Mouse (Mus musculus): ENCODE measurements around the gene Sema3g. TPM values are rescaled to one million over a fixed set of nuclear protein-coding genes. Genes with fewer than 3 reads are reported as not detected.

Sema3g gene
- polyA plus RNA-seq, 1 experiment = 3.1 TPM

- H3K27ac ChIP-seq (ENCODE audit: insufficient read depth, low read length) = no peak overlapping the region
- H3K4me3 ChIP-seq (ENCODE audit: insufficient read depth, low read length) = no peak overlapping the region
- no peaks in the 10 kb centered on the region for H3K4me1 ChIP-seq (ENCODE audit: control insufficient read depth, insufficient read depth, low read length)
- TF ChIP-seq CTCF (IDR thresholded peaks at IDR 0.05; ENCODE audit: extremely low read depth, insufficient read depth, low read length) = no peak
- TF ChIP-seq POLR2A (IDR thresholded peaks at IDR 0.05; ENCODE audit: extremely low read depth, insufficient read depth, low read length) = no peak
These were observed 40.9 kb downstream of the Sema3g start for GRCm38 (mm10) chr14:31258476-31259050.

DNA sequence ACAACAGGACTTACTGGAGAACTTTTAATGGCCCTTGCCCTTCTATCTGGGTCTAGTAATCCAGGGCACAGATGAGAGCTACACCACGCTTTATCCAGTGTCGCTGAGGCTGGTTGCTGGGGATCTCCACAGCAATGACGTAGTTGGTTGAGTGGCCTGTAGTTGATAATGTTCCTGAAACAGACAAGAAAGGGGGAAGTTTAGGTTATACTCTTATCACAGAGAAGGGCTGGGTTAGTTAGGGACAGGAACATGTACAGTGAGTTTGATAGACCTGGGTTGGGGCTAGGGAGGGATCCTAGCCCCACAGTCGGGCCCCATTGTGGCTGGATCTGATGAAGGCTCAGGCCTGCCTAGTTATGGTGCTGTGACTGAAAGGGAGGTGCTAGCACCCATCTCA lies 42.7 kb downstream of the Sema3g start:
- no peak for TF ChIP-seq POLR2A (IDR thresholded peaks at IDR 0.05; ENCODE audit: extremely low read depth, insufficient read depth, low read length)
- TF ChIP-seq CTCF (IDR thresholded peaks at IDR 0.05; ENCODE audit: extremely low read depth, insufficient read depth, low read length) = no peak
- H3K4me1 ChIP-seq (ENCODE audit: control insufficient read depth, insufficient read depth, low read length) = no peaks in the 10 kb centered on the region
- H3K4me3 ChIP-seq (ENCODE audit: insufficient read depth, low read length) = no peak overlapping the region
- no peak overlapping the region for H3K27ac ChIP-seq (ENCODE audit: insufficient read depth, low read length)

- no peaks in the 10 kb centered on the region for H3K4me1 ChIP-seq (ENCODE audit: control insufficient read depth, insufficient read depth, low read length)
- no peak overlapping the region for H3K27ac ChIP-seq (ENCODE audit: insufficient read depth, low read length)
- no peak for TF ChIP-seq CTCF (IDR thresholded peaks at IDR 0.05; ENCODE audit: extremely low read depth, insufficient read depth, low read length)
- no peak for TF ChIP-seq POLR2A (IDR thresholded peaks at IDR 0.05; ENCODE audit: extremely low read depth, insufficient read depth, low read length)
- H3K4me3 ChIP-seq (ENCODE audit: insufficient read depth, low read length) = no peak overlapping the region
These were observed 43.3 kb downstream of the Sema3g start for GRCm38 (mm10) chr14:31260932-31261331.

DNA sequence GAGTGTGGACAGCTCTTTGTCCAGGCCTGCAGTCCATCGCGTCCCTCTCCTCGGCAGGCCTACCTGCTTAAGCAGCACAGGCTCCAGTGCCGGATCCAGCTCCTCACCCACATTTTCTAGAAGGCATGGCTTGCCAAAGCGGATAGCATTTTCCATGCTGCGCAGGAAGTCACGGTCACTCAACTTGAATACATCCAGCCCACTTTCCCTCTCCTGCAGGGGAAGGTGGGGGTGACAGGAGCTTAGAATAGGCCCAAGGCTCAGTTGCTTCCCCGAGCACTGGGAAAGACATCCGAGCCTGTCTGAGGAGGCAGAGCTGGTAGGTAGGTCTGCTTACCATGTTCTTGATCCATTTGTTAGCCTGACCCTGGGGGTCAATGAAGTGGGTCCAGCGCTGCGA lies 50.0 kb downstream of the Sema3g start:
- no peak overlapping the region for H3K4me3 ChIP-seq (ENCODE audit: insufficient read depth, low read length)
- peaks cover 11% of the 10 kb centered on the region for H3K4me1 ChIP-seq (ENCODE audit: control insufficient read depth, insufficient read depth, low read length)
- H3K27ac ChIP-seq (ENCODE audit: insufficient read depth, low read length) = peak overlapping the region; percentile 75
- peak; percentile 33; the same call in 1 of the 2 replicates for TF ChIP-seq POLR2A (IDR thresholded peaks at IDR 0.05; ENCODE audit: extremely low read depth, insufficient read depth, low read length)
- no peak for TF ChIP-seq CTCF (IDR thresholded peaks at IDR 0.05; ENCODE audit: extremely low read depth, insufficient read depth, low read length)

DNA sequence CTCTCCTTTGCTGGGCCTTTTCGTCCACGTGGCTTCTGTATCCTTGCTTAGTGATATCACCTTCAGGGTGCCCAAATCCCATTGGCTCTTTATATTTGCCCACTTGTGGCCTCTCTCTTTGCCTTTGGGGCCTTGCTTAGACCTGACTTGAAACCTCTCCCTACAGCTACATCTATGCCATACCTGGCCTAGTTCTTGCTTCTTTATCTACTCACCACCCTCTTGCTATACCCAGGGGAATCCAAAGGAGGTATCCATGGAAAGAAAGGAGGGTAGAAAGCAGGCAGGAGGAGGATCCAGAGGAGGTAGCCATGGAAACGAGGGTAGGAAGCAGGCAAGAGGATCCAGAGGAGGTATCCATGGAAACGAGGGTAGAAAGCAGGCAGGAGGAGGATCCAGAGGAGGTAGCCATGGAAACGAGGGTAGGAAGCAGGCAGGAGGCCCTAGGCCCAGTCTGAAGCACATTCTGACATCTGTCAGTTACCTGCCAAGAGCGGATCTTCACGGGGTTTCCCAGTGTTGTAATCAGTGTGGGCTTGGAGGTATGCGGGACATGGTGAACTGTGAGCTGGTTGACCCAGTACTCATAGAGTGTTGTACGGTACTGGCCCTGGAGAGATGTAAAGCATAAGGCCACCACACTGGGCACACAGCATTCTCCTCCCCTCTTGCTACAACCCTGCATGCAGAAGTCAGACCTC lies 50.8 kb downstream of the Sema3g start:
- Histone ChIP-seq H3K4me3 (ENCODE audit: insufficient read depth, low read length) (peak overlapping the region; percentile 9), H3K4me1 (ENCODE audit: control insufficient read depth, insufficient read depth, low read length) (peaks cover 11% of the 10 kb centered on the region), H3K27ac (ENCODE audit: insufficient read depth, low read length) (peak overlapping the region; percentile 93)
- TF ChIP-seq CTCF (IDR thresholded peaks at IDR 0.05; ENCODE audit: extremely low read depth, insufficient read depth, low read length) = no peak
- peak; percentile 78 for TF ChIP-seq POLR2A (IDR thresholded peaks at IDR 0.05; ENCODE audit: extremely low read depth, insufficient read depth, low read length)

- TF ChIP-seq POLR2A (IDR thresholded peaks at IDR 0.05; ENCODE audit: extremely low read depth, insufficient read depth, low read length) (no peak), CTCF (IDR thresholded peaks at IDR 0.05; ENCODE audit: extremely low read depth, insufficient read depth, low read length) (no peak)
- Histone ChIP-seq H3K4me1 (ENCODE audit: control insufficient read depth, insufficient read depth, low read length) (peaks cover 11% of the 10 kb centered on the region), H3K27ac (ENCODE audit: insufficient read depth, low read length) (peak overlapping the region; percentile 93), H3K4me3 (ENCODE audit: insufficient read depth, low read length) (peak overlapping the region; percentile 9)
These were observed 51.9 kb downstream of the Sema3g start for GRCm38 (mm10) chr14:31269456-31270100.

- H3K4me3 ChIP-seq (ENCODE audit: insufficient read depth, low read length) = no peak overlapping the region
- TF ChIP-seq POLR2A (IDR thresholded peaks at IDR 0.05; ENCODE audit: extremely low read depth, insufficient read depth, low read length) (no peak), CTCF (IDR thresholded peaks at IDR 0.05; ENCODE audit: extremely low read depth, insufficient read depth, low read length) (no peak)
- H3K4me1 ChIP-seq (ENCODE audit: control insufficient read depth, insufficient read depth, low read length) = peaks cover 11% of the 10 kb centered on the region
- H3K27ac ChIP-seq (ENCODE audit: insufficient read depth, low read length) = no peak overlapping the region
These were observed 53.5 kb downstream of the Sema3g start for GRCm38 (mm10) chr14:31271121-31271520.

- peaks cover 11% of the 10 kb centered on the region for H3K4me1 ChIP-seq (ENCODE audit: control insufficient read depth, insufficient read depth, low read length)
- TF ChIP-seq POLR2A (IDR thresholded peaks at IDR 0.05; ENCODE audit: extremely low read depth, insufficient read depth, low read length) (no peak), CTCF (IDR thresholded peaks at IDR 0.05; ENCODE audit: extremely low read depth, insufficient read depth, low read length) (peak; percentile 86)
- H3K27ac ChIP-seq (ENCODE audit: insufficient read depth, low read length) = no peak overlapping the region
- H3K4me3 ChIP-seq (ENCODE audit: insufficient read depth, low read length) = no peak overlapping the region
These were observed 54.5 kb downstream of the Sema3g start for GRCm38 (mm10) chr14:31272164-31272563.

Other genes starting within 250 kb of the Sema3g start
- 93.9 and 94.9 TPM in 2 replicates for gene Glt8d1, start 216.5 kb upstream of the Sema3g start, polyA plus RNA-seq (2012; rRNA removed)
- 251 and 272 TPM in 2 replicates for gene Spcs1, start 216.2 kb upstream of the Sema3g start, polyA plus RNA-seq (2012; rRNA removed)
- 15.5 and 17.0 TPM in 2 replicates for gene Pbrm1, start 198.7 kb upstream of the Sema3g start, polyA plus RNA-seq (2012; rRNA removed)
- 55.6 and 57.8 TPM in 2 replicates for gene Gnl3, start 198.7 kb upstream of the Sema3g start, polyA plus RNA-seq (2012; rRNA removed)
- 26.7 and 28.4 TPM in 2 replicates for gene Smim4, start 88.9 kb upstream of the Sema3g start, polyA plus RNA-seq (2012; rRNA removed)
- 12.8 and 13.0 TPM in 2 replicates for gene Nt5dc2, start 86.8 kb upstream of the Sema3g start, polyA plus RNA-seq (2012; rRNA removed)
- 17.0 and 17.6 TPM in 2 replicates for gene Stab1, start 49.2 kb upstream of the Sema3g start, polyA plus RNA-seq (2012; rRNA removed)
- gene Tnnc1, start 9.5 kb upstream of the Sema3g start, polyA plus RNA-seq (2012; rRNA removed) = 43.3 and 50.1 TPM in 2 replicates
- 293 TPM in 2 replicates for gene Nisch, start 914 bp upstream of the Sema3g start, polyA plus RNA-seq (2012; rRNA removed)
- gene Phf7, start 33.5 kb downstream of the Sema3g start, polyA plus RNA-seq (2012; rRNA removed) = 5.3 and 7.6 TPM in 2 replicates
- gene Bap1, start 33.6 kb downstream of the Sema3g start, polyA plus RNA-seq (2012; rRNA removed) = 140 and 143 TPM in 2 replicates
- gene Dnah1, start 106.0 kb downstream of the Sema3g start, polyA plus RNA-seq (2012; rRNA removed) = 6.0 and 6.5 TPM in 2 replicates
- gene Capn7, start 118.8 kb downstream of the Sema3g start, polyA plus RNA-seq (2012; rRNA removed) = 31.2 and 32.4 TPM in 2 replicates
- gene Sh3bp5, start 218.2 kb downstream of the Sema3g start, polyA plus RNA-seq (2012; rRNA removed) = 43.8 and 55.2 TPM in 2 replicates